Mouse (Mus musculus) testis, adult 2 months (tissue): Measurements from ENCODE around the gene Slc30a3. TPM values are rescaled to one million over a fixed set of nuclear protein-coding genes. Genes with fewer than 3 reads are reported as not detected.

ENCODE experiments used
- H3K27ac ChIP-seq: fragments of 200-500 bp; 2 replicates; pipeline ENCODE4 v1.5.1; 2012; ENCODE audit warnings: low read depth, low read length; ENCODE audit not compliant: control insufficient read depth, insufficient read depth
- H3K27me3 ChIP-seq: fragments of 200-500 bp; 2 replicates; pipeline ENCODE4 v1.6.1; 2012; ENCODE audit warnings: mild to moderate bottlenecking, low read length, moderate library complexity; ENCODE audit not compliant: control insufficient read depth, insufficient read depth
- H3K36me3 ChIP-seq: fragments of 200-500 bp; 2 replicates; pipeline ENCODE4 v1.6.1; 2012; ENCODE audit warnings: mild to moderate bottlenecking, low read length; ENCODE audit not compliant: control insufficient read depth, insufficient read depth
- H3K4me1 ChIP-seq: fragments of 200-500 bp; 2 replicates; pipeline ENCODE4 v1.6.1; 2012; ENCODE audit warnings: low read length; ENCODE audit not compliant: control insufficient read depth, insufficient read depth
- H3K4me3 ChIP-seq: fragments of 200-500 bp; 2 replicates; pipeline ENCODE4 v1.5.1; 2012; ENCODE audit warnings: low read depth, mild to moderate bottlenecking, low read length, moderate library complexity, mixed read lengths; ENCODE audit not compliant: control insufficient read depth
- CTCF ChIP-seq: fragments of 200-500 bp; IDR thresholded peaks from 2 replicates; pipeline ENCODE4 v1.5.1; 2012; ENCODE audit warnings: low read depth, mild to moderate bottlenecking, inconsistent platforms, low read length, moderate library complexity; ENCODE audit not compliant: control insufficient read depth, insufficient read depth, insufficient replicate concordance
- POLR2A ChIP-seq: fragments of 200-500 bp; IDR thresholded peaks from 2 replicates; pipeline ENCODE4 v1.6.1; 2012; ENCODE audit warnings: low read depth, mild to moderate bottlenecking, inconsistent platforms, low read length, moderate library complexity; ENCODE audit not compliant: control insufficient read depth
- polyA plus RNA-seq: library from polyadenylated mRNA; depleted of rRNA; stranded (reverse); fragments of >200 nt; gene quantifications from 2 replicates; pipeline ENCODE4 v1.2.3, GENCODE M21; 2012

The Slc30a3 gene
- polyA plus RNA-seq, 1 experiment: 315 TPM

DNA sequence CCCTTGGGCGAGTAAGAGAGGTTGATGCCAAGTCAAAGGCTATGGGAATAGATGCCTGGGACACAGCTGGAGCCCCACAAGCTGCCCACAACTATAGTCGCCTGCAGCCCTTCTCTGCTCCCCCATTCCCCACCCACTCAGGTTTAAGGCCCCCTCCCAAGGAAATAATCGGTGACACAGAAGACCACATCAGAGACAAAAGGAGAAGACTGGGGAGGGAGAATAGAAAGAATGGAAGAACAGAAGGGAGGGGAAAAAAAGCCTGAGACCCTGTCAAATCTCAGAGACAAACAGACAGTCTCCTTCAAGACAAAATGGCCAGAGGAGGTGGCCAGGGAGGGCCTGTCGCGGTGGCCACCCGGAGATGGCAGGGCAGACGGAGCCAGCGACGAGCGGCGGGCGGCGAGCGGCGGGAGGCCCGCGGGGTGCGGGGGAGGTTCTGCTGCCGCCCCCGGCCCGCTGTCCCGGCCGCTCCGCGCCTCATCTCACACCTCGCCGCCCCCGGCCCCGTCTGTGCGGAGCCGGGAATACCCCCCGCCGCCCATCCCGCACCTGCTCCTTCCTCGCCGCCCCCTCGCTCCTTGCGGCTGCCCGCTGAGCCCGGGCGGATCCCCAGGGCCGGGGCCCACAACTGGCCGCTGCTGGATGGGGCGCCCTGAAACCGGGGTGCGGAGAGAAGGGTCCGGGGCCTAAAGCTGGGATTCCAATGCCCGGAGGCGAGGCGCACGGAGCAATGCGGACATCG is 15.6 kb downstream of the Slc30a3 start:
- no peak overlapping the region for H3K27ac ChIP-seq
- TF ChIP-seq POLR2A (no peak), CTCF (no peak)
- no peaks in the 10 kb centered on the region for H3K36me3 ChIP-seq
- peaks cover 5% of the 10 kb centered on the region; the same call in 1 of the 2 replicates for H3K27me3 ChIP-seq
- peak overlapping the region; percentile 41 for H3K4me3 ChIP-seq
- H3K4me1 ChIP-seq: peaks cover 32% of the 10 kb centered on the region

DNA sequence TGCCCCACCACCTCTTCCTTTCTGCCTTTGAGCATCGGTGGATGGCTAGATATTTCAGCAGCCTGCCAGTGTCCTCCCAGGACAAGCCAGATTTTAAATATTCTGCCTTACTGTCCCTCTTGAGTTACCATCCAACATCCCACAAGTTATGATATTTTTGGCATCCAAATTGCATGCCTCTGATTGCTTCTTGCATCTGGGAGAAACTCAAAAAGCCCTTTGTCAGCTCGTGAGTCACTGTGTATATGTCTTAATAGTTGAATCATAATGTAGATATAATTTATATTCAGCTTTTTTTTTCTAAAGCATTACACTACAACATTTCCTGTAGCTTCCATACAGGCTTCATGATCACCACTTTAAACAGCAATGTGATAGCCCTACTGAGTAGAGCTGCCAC is 20.9 kb downstream of the Slc30a3 start:
- H3K4me3 ChIP-seq: no peak overlapping the region
- no peak for TF ChIP-seq CTCF
- TF ChIP-seq POLR2A: no peak
- no peaks in the 10 kb centered on the region for H3K36me3 ChIP-seq
- H3K4me1 ChIP-seq: no peaks in the 10 kb centered on the region; the same call in 1 of the 2 replicates
- no peaks in the 10 kb centered on the region for H3K27me3 ChIP-seq
- H3K27ac ChIP-seq: no peak overlapping the region

DNA sequence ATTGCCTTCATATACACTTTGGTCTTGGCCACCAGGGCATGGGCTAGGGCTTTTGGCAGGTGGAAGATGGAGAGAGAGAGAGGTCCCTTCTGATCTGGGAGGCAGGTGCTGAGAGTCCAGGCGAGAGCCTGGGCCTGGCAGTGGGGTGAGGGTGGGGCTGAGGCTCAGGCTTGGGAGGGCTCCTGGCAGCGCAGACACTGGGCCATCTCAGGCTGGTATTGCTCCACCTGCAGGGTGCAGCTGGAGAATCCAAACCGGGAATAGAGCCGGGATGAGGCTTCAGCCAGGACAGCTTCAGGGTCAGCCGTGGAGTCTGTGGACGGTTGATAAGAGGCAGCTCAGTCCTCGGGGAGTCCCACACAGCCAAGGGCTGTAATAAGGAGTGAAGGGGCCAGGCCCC is 21.4 kb downstream of the Slc30a3 start:
- no peak overlapping the region for H3K4me3 ChIP-seq
- no peaks in the 10 kb centered on the region for H3K36me3 ChIP-seq
- no peaks in the 10 kb centered on the region for H3K27me3 ChIP-seq
- TF ChIP-seq CTCF (no peak), POLR2A (no peak)
- H3K4me1 ChIP-seq: no peaks in the 10 kb centered on the region
- no peak overlapping the region for H3K27ac ChIP-seq

- Histone ChIP-seq H3K27me3 (no peaks in the 10 kb centered on the region), H3K36me3 (no peaks in the 10 kb centered on the region), H3K4me1 (no peaks in the 10 kb centered on the region; the same call in 1 of the 2 replicates)
These were observed 24.1 kb downstream of the Slc30a3 start for GRCm38 (mm10) chr5:31083949-31084348.

GRCm38 (mm10) chr5:31082935-31083625 is 25.0 kb downstream of the Slc30a3 start:
- Histone ChIP-seq H3K27ac (no peak overlapping the region), H3K36me3 (no peaks in the 10 kb centered on the region), H3K27me3 (no peaks in the 10 kb centered on the region), H3K4me1 (no peaks in the 10 kb centered on the region; the same call in 1 of the 2 replicates), H3K4me3 (no peak overlapping the region)
- TF ChIP-seq POLR2A: no peak
- TF ChIP-seq CTCF: no peak

More at GRCm38 (mm10) chr5:31083949-31084348, 24.1 kb downstream of the Slc30a3 start:
- TF ChIP-seq POLR2A (no peak), CTCF (no peak)
- no peak overlapping the region for H3K4me3 ChIP-seq
- no peak overlapping the region for H3K27ac ChIP-seq

DNA sequence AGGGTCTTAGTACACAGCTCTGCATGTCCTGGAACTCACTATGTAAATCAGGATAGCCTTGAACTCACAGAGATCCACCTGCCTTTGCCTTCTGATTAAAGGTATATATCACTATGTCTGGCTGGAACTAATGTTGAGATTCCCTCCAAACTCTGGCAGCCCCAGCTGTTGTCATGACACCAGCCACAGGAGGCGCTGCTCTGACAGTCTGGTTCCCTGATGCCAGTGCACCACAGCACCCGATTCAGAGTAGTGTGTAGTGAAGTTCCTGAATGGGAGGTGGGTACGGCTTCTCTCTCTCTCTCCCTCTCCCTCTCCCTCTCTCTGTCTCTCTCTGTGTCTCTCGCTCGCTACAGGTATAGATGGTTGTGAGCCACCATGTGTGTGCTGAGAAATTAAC is 25.7 kb downstream of the Slc30a3 start:
- H3K27me3 ChIP-seq: no peaks in the 10 kb centered on the region
- TF ChIP-seq POLR2A (no peak), CTCF (peak; percentile 55; the same call in 1 of the 2 replicates)
- H3K27ac ChIP-seq: no peak overlapping the region
- no peaks in the 10 kb centered on the region; the same call in 1 of the 2 replicates for H3K4me1 ChIP-seq
- no peak overlapping the region for H3K4me3 ChIP-seq
- no peaks in the 10 kb centered on the region for H3K36me3 ChIP-seq

GRCm38 (mm10) chr5:31081386-31081785 is 26.7 kb downstream of the Slc30a3 start:
- H3K4me3 ChIP-seq: no peak overlapping the region
- TF ChIP-seq POLR2A: no peak
- peak; percentile 62; the same call in 1 of the 2 replicates for TF ChIP-seq CTCF
- no peaks in the 10 kb centered on the region for H3K36me3 ChIP-seq
- peaks cover 2% of the 10 kb centered on the region for H3K4me1 ChIP-seq
- H3K27me3 ChIP-seq: no peaks in the 10 kb centered on the region
- H3K27ac ChIP-seq: no peak overlapping the region
